Mouse (Mus musculus) bone marrow macrophage, adult 2 months (primary cell): ENCODE data around the gene Gm20481.

Experiments used
- CTCF ChIP-seq: IDR thresholded peaks from 2 replicates; pipeline ENCODE4 v1.5.1; 2012; ENCODE audit warnings: low read depth, mild to moderate bottlenecking, low read length, moderate library complexity
- POLR2A ChIP-seq: IDR thresholded peaks from 2 replicates; pipeline ENCODE4 v1.6.1; 2012; ENCODE audit warnings: mild to moderate bottlenecking, low read depth, low read length, borderline replicate concordance

- no peak for TF ChIP-seq POLR2A
- TF ChIP-seq CTCF, result no peak
These were observed 5.1 kb upstream of the Gm20481 start for GRCm38 (mm10) chr17:34964640-34965049.
